In the genomic region with DNA sequence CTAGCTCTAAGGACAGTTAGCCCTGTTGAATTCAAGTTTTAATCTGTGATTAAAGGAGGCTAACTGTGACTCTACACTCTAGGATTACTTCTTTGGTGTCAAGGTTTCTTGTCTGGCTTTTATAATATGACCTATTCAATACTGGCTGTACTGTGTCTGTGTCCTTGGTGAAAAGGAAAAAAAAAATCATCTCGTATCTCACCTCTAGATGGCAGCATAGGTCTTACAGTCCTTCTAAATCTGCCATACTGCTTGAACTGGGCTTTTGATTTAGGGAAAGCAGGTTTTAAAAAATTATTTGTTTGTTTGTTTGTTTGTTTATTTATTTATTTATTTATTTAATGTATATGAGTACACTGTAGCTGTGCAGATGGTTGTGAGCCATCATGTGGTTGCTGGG, we compare ENCODE assay signal across 8 mouse cellular contexts. TPM values are rescaled to one million over a fixed set of nuclear protein-coding genes. Genes with fewer than 3 reads are reported as not detected.
DNase-seq lines count a peak whose midpoint lies in the region; ATAC-seq and TF ChIP-seq lines count a peak whose summit lies in the region.

No protein-coding gene starts in this region.

- H3K27me3 ChIP-seq in cerebellum, adult 2 months (ENCODE audit: control insufficient read depth, insufficient read depth, low read length), result no peaks in the 10 kb centered on the region

- 0% methylated on average over 1 of the region's 1 CpGs for WGBS in cerebellum, adult 2 months

- DNase-seq in cerebellum, adult 2 months, result peak in 1 of 2 experiments; percentile 47
- DNase-seq in cerebellum, adult 11-12 months, result no peak
- no peak for DNase-seq in left cerebral cortex, adult 2 months (ENCODE audit: extremely low spot score in 1 of 2, low spot score in 2 of 2)
- DNase-seq in left cerebral cortex, postnatal 4 days, result no peak
- DNase-seq in brain, embryonic 14.5 days (ENCODE audit: low read depth), result peak; percentile 80
- DNase-seq in layer of hippocampus, postnatal 10 days (ENCODE audit: low spot score in 2 of 2), result no peak
- DNase-seq in adrenal gland, postnatal 36 days, result no peak

- TF ChIP-seq CTCF in cerebellum, adult 2 months (IDR thresholded peaks at IDR 0.05; ENCODE audit: borderline replicate concordance, insufficient read depth, low read depth, low read length), result peak; percentile 13; the same call in 1 of the 2 replicates
- TF ChIP-seq CTCF in left cerebral cortex, adult 2 months (IDR thresholded peaks at IDR 0.05), result peak; percentile 73
- peak; percentile 31; the same call in 1 of the 2 replicates for TF ChIP-seq CTCF in brain, embryonic 14.5 days (IDR thresholded peaks at IDR 0.05; ENCODE audit: borderline replicate concordance, extremely low read depth, insufficient read depth, insufficient read length)

- ATAC-seq in megakaryocyte-erythroid progenitor cell, adult 5-6 weeks (replicated peaks; ENCODE audit: low FRiP score, low TSS enrichment, poor library complexity, severe bottlenecking), result 0 out of 2 replicates have a peak, but pooled peaks have one; percentile 57

- no peak overlapping the region for H3K4me3 ChIP-seq in cerebellum, adult 2 months (replicated peaks; ENCODE audit: insufficient read depth, low read depth, low read length)
- H3K4me3 ChIP-seq in left cerebral cortex, adult 2 months, result no peak overlapping the region

- H3K4me1 ChIP-seq in cerebellum, adult 2 months (ENCODE audit: control insufficient read depth, insufficient read depth, low read length), result no peaks in the 10 kb centered on the region

- H3K27ac ChIP-seq in cerebellum, adult 2 months (ENCODE audit: insufficient read depth, low read length), result no peak overlapping the region
- H3K27ac ChIP-seq in left cerebral cortex, adult 2 months, result no peak overlapping the region

- no peak for TF ChIP-seq POLR2A in cerebellum, adult 2 months (IDR thresholded peaks at IDR 0.05; ENCODE audit: borderline replicate concordance, insufficient read depth, low read length)
- TF ChIP-seq POLR2A in brain, embryonic 14.5 days (IDR thresholded peaks at IDR 0.05; ENCODE audit: borderline replicate concordance, extremely low read depth, insufficient read depth, insufficient read length, poor library complexity, severe bottlenecking), result no peak

- intact Hi-C loops in left cerebral cortex, adult 2 months (cut with DNase I), result loop anchor here (1.0 to 10.0 kb wide), 4 partner anchors 69 to 286 kb away; no protein-coding TSS in a partner anchor
- intact Hi-C loops in left cerebral cortex, postnatal 4 days (cut with DNase I), result loop anchor here (2.0 kb wide), 1 partner anchor 120 kb away; no protein-coding TSS in a partner anchor

RNA-seq across cellular contexts. Expression of gene Lin52, which starts 17.5 kb away (rescaled TPM):
- polyA plus RNA-seq in cerebellum, adult 2 months (2012; rRNA removed), result 31.1 and 34.7 TPM in 2 replicates
- 10 to 100 TPM; 22.8 to 23.8 TPM for total RNA-seq in left cerebral cortex, adult 2 months (2021)
- 10 to 100 TPM; 12.7 to 15.0 TPM for total RNA-seq in left cerebral cortex, postnatal 4 days (2021)
- 24.5 and 40.8 TPM in 2 replicates for polyA plus RNA-seq in brain, embryonic 14.5 days (2012; rRNA removed)
- total RNA-seq in megakaryocyte-erythroid progenitor cell, adult 5-6 weeks (2014; fragmentation: Nextera tagmentation), result 17.0 and 20.2 TPM in 2 replicates
- 12.6 and 16.5 TPM in 2 replicates for total RNA-seq in megakaryocyte-erythroid progenitor cell, adult 5-6 weeks (2017)
- total RNA-seq in layer of hippocampus, postnatal 10 days (2021), result 10 to 100 TPM; 15.4 to 17.7 TPM
- 10 to 100 TPM; 13.7 to 15.6 TPM for total RNA-seq in adrenal gland, postnatal 36 days (2021)

RNA-seq across cellular contexts. Expression of gene Aldh6a1, which starts 17.9 kb away (rescaled TPM):
- 39.4 and 43.7 TPM in 2 replicates for polyA plus RNA-seq in cerebellum, adult 2 months (2012; rRNA removed)
- total RNA-seq in left cerebral cortex, adult 2 months (2021), result 10 to 100 TPM; 42.0 to 42.8 TPM
- total RNA-seq in left cerebral cortex, postnatal 4 days (2021), result 10 to 100 TPM; 25.9 to 26.2 TPM
- polyA plus RNA-seq in brain, embryonic 14.5 days (2012; rRNA removed), result 18.0 and 19.3 TPM in 2 replicates
- 7.5 and 11.2 TPM in 2 replicates for total RNA-seq in megakaryocyte-erythroid progenitor cell, adult 5-6 weeks (2014; fragmentation: Nextera tagmentation)
- total RNA-seq in megakaryocyte-erythroid progenitor cell, adult 5-6 weeks (2017), result 7.0 and 11.3 TPM in 2 replicates
- total RNA-seq in layer of hippocampus, postnatal 10 days (2021), result 10 to 100 TPM; 38.2 to 40.3 TPM
- total RNA-seq in adrenal gland, postnatal 36 days (2021), result 100 to 1,000 TPM; 178 to 227 TPM

RNA-seq across cellular contexts. Expression of gene Rnf113a2, which starts 51.7 kb away (rescaled TPM):
- 17.6 and 20.2 TPM in 2 replicates for polyA plus RNA-seq in cerebellum, adult 2 months (2012; rRNA removed)
- total RNA-seq in left cerebral cortex, adult 2 months (2021), result 10 to 100 TPM; 11.3 to 11.8 TPM
- total RNA-seq in left cerebral cortex, postnatal 4 days (2021), result 10 to 100 TPM; 11.3 TPM
- polyA plus RNA-seq in brain, embryonic 14.5 days (2012; rRNA removed), result 14.3 and 15.2 TPM in 2 replicates
- 24.5 and 30.2 TPM in 2 replicates for total RNA-seq in megakaryocyte-erythroid progenitor cell, adult 5-6 weeks (2014; fragmentation: Nextera tagmentation)
- total RNA-seq in megakaryocyte-erythroid progenitor cell, adult 5-6 weeks (2017), result 34.9 and 35.0 TPM in 2 replicates
- total RNA-seq in layer of hippocampus, postnatal 10 days (2021), result 10 to 100 TPM; 12.0 to 14.5 TPM
- total RNA-seq in adrenal gland, postnatal 36 days (2021), result 10 to 100 TPM; 17.9 to 19.4 TPM

RNA-seq across cellular contexts. Expression of gene Bbof1, which starts 59.8 kb away (rescaled TPM):
- polyA plus RNA-seq in cerebellum, adult 2 months (2012; rRNA removed), result 4.3 and 4.4 TPM in 2 replicates
- 10 to 100 TPM; 10.1 TPM for total RNA-seq in left cerebral cortex, adult 2 months (2021)
- 1 to 10 TPM; 6.1 to 8.7 TPM for total RNA-seq in left cerebral cortex, postnatal 4 days (2021)
- 3.4 TPM in 2 replicates for polyA plus RNA-seq in brain, embryonic 14.5 days (2012; rRNA removed)
- total RNA-seq in megakaryocyte-erythroid progenitor cell, adult 5-6 weeks (2014; fragmentation: Nextera tagmentation), result 1.1 and 2.0 TPM in 2 replicates
- total RNA-seq in megakaryocyte-erythroid progenitor cell, adult 5-6 weeks (2017), result 4.5 and 7.6 TPM in 2 replicates
- total RNA-seq in layer of hippocampus, postnatal 10 days (2021), result 1 to 10 TPM; 6.8 to 8.7 TPM
- 1 to 10 TPM; 1.9 to 2.4 TPM for total RNA-seq in adrenal gland, postnatal 36 days (2021)

RNA-seq across cellular contexts. Expression of gene Entpd5, which starts 59.9 kb away (rescaled TPM):
- 26.2 and 29.0 TPM in 2 replicates for polyA plus RNA-seq in cerebellum, adult 2 months (2012; rRNA removed)
- total RNA-seq in left cerebral cortex, adult 2 months (2021), result 10 to 100 TPM; 21.8 to 23.9 TPM
- total RNA-seq in left cerebral cortex, postnatal 4 days (2021), result 10 to 100 TPM; 15.8 to 17.0 TPM
- polyA plus RNA-seq in brain, embryonic 14.5 days (2012; rRNA removed), result 7.1 and 9.8 TPM in 2 replicates
- total RNA-seq in megakaryocyte-erythroid progenitor cell, adult 5-6 weeks (2014; fragmentation: Nextera tagmentation), result 11.8 and 13.6 TPM in 2 replicates
- 14.5 and 26.4 TPM in 2 replicates for total RNA-seq in megakaryocyte-erythroid progenitor cell, adult 5-6 weeks (2017)
- total RNA-seq in layer of hippocampus, postnatal 10 days (2021), result 10 to 100 TPM; 22.0 to 25.1 TPM
- total RNA-seq in adrenal gland, postnatal 36 days (2021), result 100 to 1,000 TPM in 1 of 2 experiments, 10 to 100 TPM in 1; 99.3 to 172 TPM

Comparison
In these comparisons a context has a peak if more than half of its experiments do, and no peak if none do; other contexts are left out.
1. CTCF ChIP-seq: peak in every context shown above with its lines; median percentile 73 in left cerebral cortex, adult 2 months; 31 in brain, embryonic 14.5 days; 13 in cerebellum, adult 2 months.
2. RNA of gene Aldh6a1, which starts 17.9 kb away (total RNA-seq): 178 to 227 TPM in adrenal gland, postnatal 36 days; 42.0 to 42.8 TPM in left cerebral cortex, adult 2 months, 38.2 to 40.3 TPM in layer of hippocampus, postnatal 10 days, 25.9 to 26.2 TPM in left cerebral cortex, postnatal 4 days and 7.0 to 11.3 TPM in megakaryocyte-erythroid progenitor cell, adult 5-6 weeks; every median in the first group is over 4 times any median in the second.